Mouse (Mus musculus) kidney, adult 2 months (tissue): ENCODE measurements at regions not wholly inside any gene's neighbourhood (a gene's known extent, or its start where the extent isn't known, plus 50 kb on each side); places are given as distances from the start of the nearest gene placed in this dataset.

Source experiments
- DNase-seq: peaks from one replicate; pipeline ENCODE4 v3.0.0; 2021
- H3K27ac ChIP-seq: fragments of 200-500 bp; 2 replicates; pipeline ENCODE4 v1.5.1; 2012; ENCODE audit warnings: low read depth, low read length, control low read depth, inconsistent platforms; ENCODE audit not compliant: insufficient read depth
- H3K27me3 ChIP-seq: fragments of 200-500 bp; replicated peaks from 2 replicates; pipeline ENCODE4 v1.6.1; 2012; ENCODE audit warnings: mild to moderate bottlenecking, moderate library complexity, low read length, inconsistent platforms; ENCODE audit not compliant: control insufficient read depth, insufficient read depth
- H3K36me3 ChIP-seq: fragments of 200-500 bp; 2 replicates; pipeline ENCODE4 v1.6.1; 2012; ENCODE audit warnings: mild to moderate bottlenecking, moderate library complexity, low read length, inconsistent platforms; ENCODE audit not compliant: control insufficient read depth, insufficient read depth
- H3K4me1 ChIP-seq: fragments of 200-500 bp; 2 replicates; pipeline ENCODE4 v1.6.1; 2011; ENCODE audit warnings: low read length; ENCODE audit not compliant: control insufficient read depth, insufficient read depth
- H3K4me3 ChIP-seq: fragments of 200-500 bp; 2 replicates; pipeline ENCODE4 v1.5.1; 2011; ENCODE audit warnings: mild to moderate bottlenecking, low read depth, low read length, control low read depth; ENCODE audit not compliant: insufficient read depth
- CTCF ChIP-seq: fragments of 200-500 bp; conservative IDR thresholded peaks from 2 replicates; pipeline ENCODE4 v1.5.1; 2011; ENCODE audit warnings: low read depth, mild to moderate bottlenecking, control low read depth, low read length, moderate library complexity, mixed read lengths; ENCODE audit not compliant: insufficient read depth, insufficient read length
- POLR2A ChIP-seq: fragments of 200-500 bp; IDR thresholded peaks from one replicate; pipeline ENCODE4 v1.6.1; 2011; ENCODE audit warnings: low read depth, low read length, control low read depth
- WGBS: fragments of 180-500 bp; shearing (Covaris S2); methylation state at CpG from one replicate; pipeline ENCODE4 v1.1.7; 2018; 5-methylcytosine and 5-hydroxymethylcytosine counted together

- WGBS: 65% methylated on average over 6 of the region's 6 CpGs
- no peak overlapping the region for H3K27ac ChIP-seq
- H3K4me3 ChIP-seq: no peak overlapping the region
- no peak for TF ChIP-seq POLR2A
- TF ChIP-seq CTCF: no peak
- DNase-seq: no peak
- no peaks in the 10 kb centered on the region for H3K4me1 ChIP-seq
- H3K36me3 ChIP-seq: no peaks in the 10 kb centered on the region
- no peaks in the 10 kb centered on the region for H3K27me3 ChIP-seq
Observed at GRCm38 (mm10) chr14:115004733-115005405, 87.1 kb upstream of the Gpc5 start.

- Histone ChIP-seq H3K4me1 (no peaks in the 10 kb centered on the region), H3K27me3 (no peaks in the 10 kb centered on the region), H3K36me3 (no peaks in the 10 kb centered on the region), H3K4me3 (no peak overlapping the region), H3K27ac (no peak overlapping the region)
- no peak for DNase-seq
- TF ChIP-seq POLR2A: no peak
- no peak for TF ChIP-seq CTCF
- 86% methylated on average over 3 of the region's 3 CpGs for WGBS
Observed at GRCm38 (mm10) chr14:115010877-115011276, 81.1 kb upstream of the Gpc5 start.

- no peaks in the 10 kb centered on the region for H3K36me3 ChIP-seq
- no peaks in the 10 kb centered on the region for H3K4me1 ChIP-seq
- no peak for DNase-seq
- WGBS: 40% methylated on average over 5 of the region's 5 CpGs
- TF ChIP-seq CTCF (no peak), POLR2A (no peak)
- no peak overlapping the region for H3K27ac ChIP-seq
- 0 out of 2 replicates have a peak, but pooled peaks cover 1% of the 10 kb centered on the region for H3K27me3 ChIP-seq
- no peak overlapping the region for H3K4me3 ChIP-seq
Observed at GRCm38 (mm10) chr14:115015299-115015698, 76.7 kb upstream of the Gpc5 start.

GRCm38 (mm10) chr14:115017410-115018153 is 74.4 kb upstream of the Gpc5 start:
- Histone ChIP-seq H3K27ac (no peak overlapping the region), H3K27me3 (0 out of 2 replicates have a peak, but pooled peaks cover 1% of the 10 kb centered on the region), H3K36me3 (no peaks in the 10 kb centered on the region), H3K4me1 (no peaks in the 10 kb centered on the region), H3K4me3 (peak overlapping the region; percentile 51)
- TF ChIP-seq POLR2A (no peak), CTCF (peak; percentile 80)
- WGBS: 11% methylated on average over 22 of the region's 22 CpGs
- peak; percentile 72 for DNase-seq

- TF ChIP-seq CTCF: no peak
- no peak for TF ChIP-seq POLR2A
- Histone ChIP-seq H3K27me3 (no peaks in the 10 kb centered on the region), H3K36me3 (no peaks in the 10 kb centered on the region), H3K27ac (no peak overlapping the region), H3K4me3 (no peak overlapping the region), H3K4me1 (no peaks in the 10 kb centered on the region)
- WGBS: 86% methylated on average over 7 of the region's 7 CpGs
- DNase-seq: no peak
Observed at GRCm38 (mm10) chr14:115028011-115028410, 64.0 kb upstream of the Gpc5 start.

- no peaks in the 10 kb centered on the region for H3K27me3 ChIP-seq
- no peak overlapping the region for H3K4me3 ChIP-seq
- no peaks in the 10 kb centered on the region for H3K4me1 ChIP-seq
- 64% methylated on average over 4 of the region's 4 CpGs for WGBS
- H3K27ac ChIP-seq: no peak overlapping the region
- H3K36me3 ChIP-seq: no peaks in the 10 kb centered on the region
- DNase-seq: no peak
- TF ChIP-seq POLR2A (no peak), CTCF (no peak)
Observed at GRCm38 (mm10) chr14:115031734-115032133, 60.3 kb upstream of the Gpc5 start.

GRCm38 (mm10) chr14:115033375-115033969 is 58.5 kb upstream of the Gpc5 start:
- no peak for DNase-seq
- TF ChIP-seq CTCF (no peak), POLR2A (no peak)
- Histone ChIP-seq H3K27ac (no peak overlapping the region), H3K4me1 (no peaks in the 10 kb centered on the region), H3K4me3 (no peak overlapping the region), H3K36me3 (no peaks in the 10 kb centered on the region), H3K27me3 (no peaks in the 10 kb centered on the region)
- 79% methylated on average over 5 of the region's 5 CpGs for WGBS
